Mouse (Mus musculus) lung, postnatal 0 days (tissue): ENCODE results near the gene Cacna1d. TPM values are rescaled to one million over a fixed set of nuclear protein-coding genes. Genes with fewer than 3 reads are reported as not detected.

Experiments used
- ATAC-seq: fragments of 200-750 bp; cut with Nextera tagmentation; 2 replicates; pipeline ENCODE4 v1.8.0; 2017; ENCODE audit warnings: moderate library complexity
- DNase-seq: peaks from one replicate; pipeline ENCODE4 v3.0.0-alpha.2; 2016; ENCODE audit warnings: low spot score
- H3K27ac ChIP-seq: fragments of 300-500 bp; sonication (generic); 2 replicates; pipeline ENCODE4 v1.5.1; 2014; ENCODE audit warnings: antibody characterized with exemption, mild to moderate bottlenecking, low read length, mixed read lengths
- H3K27me3 ChIP-seq: fragments of 300-500 bp; sonication (generic); replicated peaks from 2 replicates; pipeline ENCODE4 v1.6.1; 2014; ENCODE audit warnings: low read length, mixed read lengths; ENCODE audit not compliant: insufficient read depth
- H3K36me3 ChIP-seq: fragments of 300-500 bp; sonication (generic); 2 replicates; pipeline ENCODE4 v1.6.1; 2014; ENCODE audit warnings: low read length, mixed read lengths; ENCODE audit not compliant: insufficient read depth
- H3K4me1 ChIP-seq: fragments of 300-500 bp; sonication (generic); 2 replicates; pipeline ENCODE4 v1.6.1; 2014; ENCODE audit warnings: antibody characterized with exemption, low read depth, low read length, mixed read lengths; ENCODE audit not compliant: insufficient read depth
- H3K4me2 ChIP-seq: fragments of 300-500 bp; sonication (generic); replicated peaks from 2 replicates; pipeline ENCODE4 v1.6.1; 2014; ENCODE audit warnings: low read depth, mild to moderate bottlenecking, low read length, moderate library complexity, mixed read lengths
- H3K4me3 ChIP-seq: fragments of 300-500 bp; sonication (generic); 2 replicates; pipeline ENCODE4 v1.5.1; 2014; ENCODE audit warnings: low read depth, low read length
- H3K9ac ChIP-seq: fragments of 300-500 bp; sonication (generic); replicated peaks from 2 replicates; pipeline ENCODE4 v1.6.1; 2014; ENCODE audit warnings: low read depth, mild to moderate bottlenecking
- H3K9me3 ChIP-seq: fragments of 300-500 bp; sonication (generic); 2 replicates; pipeline ENCODE4 v1.6.1; 2016; ENCODE audit warnings: low read length, mixed read lengths
- CTCF ChIP-seq: IDR thresholded peaks from 2 replicates; pipeline ENCODE4 v1.5.1; 2016; ENCODE audit warnings: antibody characterized with exemption, mild to moderate bottlenecking
- EP300 ChIP-seq: IDR thresholded peaks from 2 replicates; pipeline ENCODE4 v1.6.1; 2016; ENCODE audit warnings: antibody characterized with exemption, mild to moderate bottlenecking, control low read depth
- WGBS: fragments of 180-500 bp; shearing (Covaris S2); extraction: QIAGEN DNeasy Blood & Tissue Kit; methylation state at CpG from one replicate; pipeline ENCODE4 v1.1.7; 2014; 5-methylcytosine and 5-hydroxymethylcytosine counted together
- polyA plus RNA-seq: library from polyadenylated mRNA; unstranded; fragments of >200 nt; fragmentation: Nextera tagmentation; extraction: Ambion mirVana; gene quantifications from 2 replicates; pipeline ENCODE4 v1.2.1, GENCODE M21; 2015

Cacna1d gene
- polyA plus RNA-seq, 1 experiment from 2014 or later, result 12.5 TPM

GRCm38 (mm10) chr14:30251351-30251750 lies 239.9 kb downstream of the Cacna1d start:
- TF ChIP-seq EP300 (no peak), CTCF (no peak)
- Histone ChIP-seq H3K4me2 (no peak overlapping the region), H3K4me1 (no peaks in the 10 kb centered on the region; the same call in 1 of the 2 replicates), H3K9ac (no peak overlapping the region), H3K36me3 (no peaks in the 10 kb centered on the region; the same call in 1 of the 2 replicates), H3K4me3 (no peak overlapping the region), H3K27ac (no peak overlapping the region), H3K9me3 (no peaks in the 10 kb centered on the region), H3K27me3 (no peaks in the 10 kb centered on the region)
- 82% methylated on average over 5 of the region's 5 CpGs for WGBS
- no peak for DNase-seq
- no peak for ATAC-seq

GRCm38 (mm10) chr14:30249591-30249990 lies 241.7 kb downstream of the Cacna1d start:
- ATAC-seq (no peak), DNase-seq (no peak)
- Histone ChIP-seq H3K36me3 (no peaks in the 10 kb centered on the region; the same call in 1 of the 2 replicates), H3K9me3 (no peaks in the 10 kb centered on the region), H3K4me1 (no peaks in the 10 kb centered on the region; the same call in 1 of the 2 replicates), H3K9ac (no peak overlapping the region), H3K27me3 (no peaks in the 10 kb centered on the region), H3K4me2 (no peak overlapping the region), H3K4me3 (no peak overlapping the region), H3K27ac (no peak overlapping the region)
- no peak for TF ChIP-seq CTCF
- no peak for TF ChIP-seq EP300
- WGBS, result 60% methylated on average over 4 of the region's 4 CpGs

- no peak for DNase-seq
- no peak overlapping the region for H3K27ac ChIP-seq
- 66% methylated on average over 4 of the region's 4 CpGs for WGBS
- H3K4me1 ChIP-seq, result no peaks in the 10 kb centered on the region; the same call in 1 of the 2 replicates
- no peak overlapping the region for H3K4me2 ChIP-seq
- ATAC-seq, result no peak
- no peak overlapping the region for H3K4me3 ChIP-seq
- no peaks in the 10 kb centered on the region for H3K9me3 ChIP-seq
- H3K9ac ChIP-seq, result no peak overlapping the region
- no peaks in the 10 kb centered on the region for H3K27me3 ChIP-seq
- TF ChIP-seq EP300 (no peak), CTCF (no peak)
- H3K36me3 ChIP-seq, result no peaks in the 10 kb centered on the region; the same call in 1 of the 2 replicates
These were observed 242.4 kb downstream of the Cacna1d start for GRCm38 (mm10) chr14:30248811-30249210.

- H3K4me2 ChIP-seq, result no peak overlapping the region
- WGBS, result 62% methylated on average over 8 of the region's 8 CpGs
- ATAC-seq (no peak), DNase-seq (no peak)
- H3K9ac ChIP-seq, result no peak overlapping the region
- H3K4me3 ChIP-seq, result no peak overlapping the region
- no peaks in the 10 kb centered on the region; the same call in 1 of the 2 replicates for H3K36me3 ChIP-seq
- H3K27ac ChIP-seq, result no peak overlapping the region
- H3K27me3 ChIP-seq, result no peaks in the 10 kb centered on the region
- no peak for TF ChIP-seq EP300
- no peak for TF ChIP-seq CTCF
- no peaks in the 10 kb centered on the region for H3K9me3 ChIP-seq
- H3K4me1 ChIP-seq, result no peaks in the 10 kb centered on the region
These were observed 243.1 kb downstream of the Cacna1d start for GRCm38 (mm10) chr14:30248121-30248520.

GRCm38 (mm10) chr14:30247606-30248005 lies 243.6 kb downstream of the Cacna1d start:
- TF ChIP-seq EP300 (no peak), CTCF (no peak)
- Histone ChIP-seq H3K27me3 (no peaks in the 10 kb centered on the region), H3K4me2 (no peak overlapping the region), H3K27ac (no peak overlapping the region), H3K9ac (no peak overlapping the region), H3K9me3 (no peaks in the 10 kb centered on the region), H3K36me3 (no peaks in the 10 kb centered on the region; the same call in 1 of the 2 replicates), H3K4me1 (no peaks in the 10 kb centered on the region), H3K4me3 (no peak overlapping the region)
- ATAC-seq (no peak), DNase-seq (no peak)
- WGBS, result 83% methylated on average over 4 of the region's 4 CpGs

- Histone ChIP-seq H3K4me3 (no peak overlapping the region), H3K9ac (no peak overlapping the region), H3K27ac (no peak overlapping the region), H3K4me2 (no peak overlapping the region), H3K36me3 (no peaks in the 10 kb centered on the region; the same call in 1 of the 2 replicates), H3K9me3 (no peaks in the 10 kb centered on the region), H3K4me1 (no peaks in the 10 kb centered on the region), H3K27me3 (no peaks in the 10 kb centered on the region)
- 84% methylated on average over 5 of the region's 5 CpGs for WGBS
- no peak for ATAC-seq
- TF ChIP-seq EP300 (no peak), CTCF (no peak)
- DNase-seq, result no peak
These were observed 246.5 kb downstream of the Cacna1d start for GRCm38 (mm10) chr14:30244776-30245175.

GRCm38 (mm10) chr14:30242818-30243205 lies 248.4 kb downstream of the Cacna1d start:
- TF ChIP-seq CTCF (no peak), EP300 (no peak)
- 61% methylated on average over 3 of the region's 3 CpGs for WGBS
- H3K9ac ChIP-seq, result no peak overlapping the region
- H3K27ac ChIP-seq, result no peak overlapping the region
- H3K4me1 ChIP-seq, result no peaks in the 10 kb centered on the region
- H3K9me3 ChIP-seq, result no peaks in the 10 kb centered on the region
- no peak overlapping the region for H3K4me3 ChIP-seq
- no peaks in the 10 kb centered on the region for H3K27me3 ChIP-seq
- H3K4me2 ChIP-seq, result no peak overlapping the region
- H3K36me3 ChIP-seq, result no peaks in the 10 kb centered on the region
- no peak for DNase-seq
- ATAC-seq, result no peak
